Mouse (Mus musculus) heart, embryonic 15.5 days (tissue): ENCODE data around the gene Prr5l. TPM values are rescaled to one million over a fixed set of nuclear protein-coding genes. Genes with fewer than 3 reads are reported as not detected.
A peak's percentile ranks its signal among the peaks of the same experiment; 100 is the strongest.
"Not testable (repeated sequence)": the region's sequence is repeated elsewhere in the genome, so short reads cannot be mapped to it uniquely, and the experiment has no call there.

Experiments
- ATAC-seq: fragments of 200-750 bp; cut with Nextera tagmentation; replicated peaks from 2 replicates; pipeline ENCODE4 v1.8.0; 2017; ENCODE audit warnings: low read depth, moderate TSS enrichment; ENCODE audit not compliant: insufficient number of reproducible peaks, insufficient read depth, low FRiP score
- H3K27ac ChIP-seq: fragments of 300-500 bp; sonication (generic); 2 replicates; pipeline ENCODE4 v1.5.1; 2015; ENCODE audit warnings: mild to moderate bottlenecking, inconsistent platforms
- H3K27me3 ChIP-seq: fragments of 300-500 bp; sonication (generic); 2 replicates; pipeline ENCODE4 v1.6.1; 2015; ENCODE audit warnings: inconsistent platforms
- H3K36me3 ChIP-seq: fragments of 300-500 bp; sonication (generic); 2 replicates; pipeline ENCODE4 v1.6.1; 2015; ENCODE audit warnings: mild to moderate bottlenecking, inconsistent platforms
- H3K4me1 ChIP-seq: fragments of 300-500 bp; sonication (generic); replicated peaks from 2 replicates; pipeline ENCODE4 v1.6.1; 2015; ENCODE audit warnings: inconsistent platforms
- H3K4me2 ChIP-seq: fragments of 300-500 bp; sonication (generic); 2 replicates; pipeline ENCODE4 v1.6.1; 2015; ENCODE audit warnings: inconsistent platforms, mild to moderate bottlenecking, moderate library complexity
- H3K4me3 ChIP-seq: fragments of 300-500 bp; sonication (generic); 2 replicates; pipeline ENCODE4 v1.5.1; 2015; ENCODE audit warnings: mild to moderate bottlenecking, inconsistent platforms
- H3K9ac ChIP-seq: fragments of 300-500 bp; sonication (generic); 2 replicates; pipeline ENCODE4 v1.6.1; 2015; ENCODE audit warnings: mild to moderate bottlenecking, inconsistent platforms
- H3K9me3 ChIP-seq: fragments of 300-500 bp; sonication (generic); replicated peaks from 2 replicates; pipeline ENCODE4 v1.6.1; 2016; ENCODE audit warnings: inconsistent platforms
- WGBS: fragments of 180-500 bp; shearing (Covaris S2); methylation state at CpG from one replicate; pipeline ENCODE4 v1.1.7; 2015; ENCODE audit warnings: mixed read lengths; 5-methylcytosine and 5-hydroxymethylcytosine counted together
- polyA plus RNA-seq: library from polyadenylated mRNA; unstranded; fragments of >200 nt; fragmentation: Nextera tagmentation; extraction: Ambion mirVana; gene quantifications from 2 replicates; pipeline ENCODE4 v1.2.1, GENCODE M21; 2015

Prr5l gene
- polyA plus RNA-seq, 1 experiment from 2014 or later, result 8.7 TPM

DNA sequence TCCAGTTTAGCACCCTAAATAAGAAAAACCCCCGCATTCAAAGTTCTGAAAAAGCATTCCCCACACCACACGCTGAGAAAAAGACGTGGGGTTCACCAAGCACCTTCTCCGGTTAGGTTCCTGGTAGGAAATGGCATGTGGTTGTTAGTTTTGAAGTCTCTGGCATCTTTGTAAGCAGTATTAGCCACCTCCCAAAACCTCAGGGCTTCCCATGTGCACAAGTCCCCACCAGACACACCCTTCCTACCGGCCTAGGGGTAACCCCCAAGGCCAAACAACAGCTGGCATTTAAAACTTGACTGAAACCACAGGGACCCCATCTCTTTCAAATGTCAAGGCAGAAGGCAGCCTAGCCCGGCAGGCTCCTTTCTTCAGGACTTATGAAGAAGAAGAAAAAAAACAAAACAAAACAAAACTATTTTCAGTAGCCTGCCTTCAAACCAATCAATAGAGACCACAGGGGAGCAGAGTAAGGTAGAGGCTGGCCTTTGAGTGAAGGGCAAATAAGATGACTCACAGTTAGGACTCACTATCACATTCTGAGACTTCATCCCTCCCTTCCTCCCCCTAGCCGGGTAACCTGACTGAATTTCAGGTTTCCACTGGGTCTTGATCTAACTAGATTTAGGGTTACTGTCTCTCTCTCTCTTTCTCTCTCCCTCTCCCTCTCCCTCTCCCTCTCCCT lies 126.6 kb downstream of the Prr5l start:
- Histone ChIP-seq H3K4me3 (no peak overlapping the region), H3K9me3 (no peaks in the 10 kb centered on the region), H3K27me3 (no peaks in the 10 kb centered on the region), H3K9ac (no peak overlapping the region), H3K4me2 (no peak overlapping the region), H3K4me1 (peaks cover 8% of the 10 kb centered on the region), H3K36me3 (no peaks in the 10 kb centered on the region), H3K27ac (no peak overlapping the region)
- no peak for ATAC-seq
- 57% methylated on average over 7 of the region's 7 CpGs for WGBS

- Histone ChIP-seq H3K27ac (no peak overlapping the region), H3K9me3 (no peaks in the 10 kb centered on the region), H3K4me2 (peak overlapping the region; percentile 48), H3K36me3 (no peaks in the 10 kb centered on the region), H3K27me3 (no peaks in the 10 kb centered on the region), H3K9ac (peak overlapping the region; percentile 21; the same call in 1 of the 2 replicates), H3K4me1 (peaks cover 13% of the 10 kb centered on the region), H3K4me3 (0 out of 2 replicates have a peak overlapping the region, but pooled peaks have one; percentile 14)
- no peak for ATAC-seq
- 12% methylated on average over 11 of the region's 11 CpGs for WGBS
Observed at GRCm38 (mm10) chr2:101754939-101755555, 127.8 kb downstream of the Prr5l start.

DNA sequence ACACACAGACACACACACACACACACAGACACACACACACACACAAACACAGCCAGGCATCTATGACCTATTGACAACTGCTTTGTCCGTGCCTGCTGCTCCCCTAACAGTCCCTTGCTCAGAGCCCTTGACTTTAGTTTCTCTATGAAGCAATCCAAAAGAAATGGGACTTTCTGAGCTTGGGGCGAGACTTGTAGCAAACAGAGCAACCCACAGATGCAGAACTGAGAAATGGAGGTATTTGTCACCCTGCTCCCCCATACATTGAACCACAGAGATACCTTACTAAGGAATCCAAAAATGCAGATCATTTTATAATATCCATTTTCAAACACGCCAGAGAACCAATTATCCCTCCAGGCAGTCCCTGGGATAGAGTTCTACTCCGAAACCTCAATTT lies 128.4 kb downstream of the Prr5l start:
- 75% methylated on average over 4 of the region's 4 CpGs for WGBS

GRCm38 (mm10) chr2:101752979-101753378 lies 129.8 kb downstream of the Prr5l start:
- Histone ChIP-seq H3K4me3 (no peak overlapping the region), H3K36me3 (no peaks in the 10 kb centered on the region), H3K9me3 (no peaks in the 10 kb centered on the region), H3K4me1 (peaks cover 13% of the 10 kb centered on the region), H3K27ac (no peak overlapping the region), H3K4me2 (no peak overlapping the region), H3K9ac (no peak overlapping the region), H3K27me3 (no peaks in the 10 kb centered on the region)
- ATAC-seq, result no peak
- WGBS, result 87% methylated on average over 6 of the region's 6 CpGs

More for the DNA sequence above, 128.4 kb downstream of the Prr5l start:
- no peak for ATAC-seq
- Histone ChIP-seq H3K36me3 (no peaks in the 10 kb centered on the region), H3K9ac (no peak overlapping the region), H3K4me1 (peaks cover 13% of the 10 kb centered on the region), H3K4me2 (no peak overlapping the region), H3K27ac (no peak overlapping the region), H3K9me3 (no peaks in the 10 kb centered on the region), H3K27me3 (no peaks in the 10 kb centered on the region), H3K4me3 (no peak overlapping the region)

- H3K36me3 ChIP-seq, result no peaks in the 10 kb centered on the region
- no peak overlapping the region for H3K4me3 ChIP-seq
- no peak for ATAC-seq
- no peak overlapping the region for H3K27ac ChIP-seq
- 68% methylated on average over 7 of the region's 7 CpGs for WGBS
- H3K9me3 ChIP-seq, result no peaks in the 10 kb centered on the region
- H3K4me2 ChIP-seq, result no peak overlapping the region
- peaks cover 13% of the 10 kb centered on the region for H3K4me1 ChIP-seq
- H3K9ac ChIP-seq, result no peak overlapping the region
- no peaks in the 10 kb centered on the region for H3K27me3 ChIP-seq
Observed at GRCm38 (mm10) chr2:101752402-101752801, 130.4 kb downstream of the Prr5l start.

DNA sequence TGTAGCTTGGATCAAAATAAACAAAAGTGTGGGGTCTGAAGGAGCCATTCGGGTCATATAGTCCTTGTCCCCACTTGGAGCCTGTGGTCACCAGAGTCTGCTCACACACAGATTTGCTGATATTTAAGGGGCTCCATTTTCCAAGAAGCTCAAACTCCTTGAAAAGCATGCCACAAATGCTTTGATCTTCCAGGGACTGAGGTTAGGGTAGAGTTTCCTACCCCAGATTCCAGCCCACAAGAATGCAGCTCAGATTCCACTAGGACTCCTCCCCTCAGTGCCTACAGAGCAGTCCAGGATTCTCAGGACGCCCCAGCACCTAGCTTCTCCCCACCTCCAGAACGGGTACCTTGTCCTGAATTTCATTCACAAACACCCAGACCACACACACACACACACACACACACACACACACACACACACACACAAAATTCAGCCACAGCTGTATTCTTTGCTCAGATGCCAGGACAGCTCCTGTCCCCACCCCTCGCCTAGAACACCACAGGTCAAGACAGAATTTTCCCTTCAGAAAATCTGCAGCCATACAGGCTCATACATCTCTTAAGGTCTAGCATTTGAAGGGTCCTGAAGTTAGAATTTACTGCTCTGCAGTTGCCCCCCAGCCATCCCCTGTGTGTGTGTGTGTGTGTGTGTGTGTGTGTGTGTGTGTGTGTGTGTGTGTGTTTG lies 131.4 kb downstream of the Prr5l start:
- no peak for ATAC-seq
- Histone ChIP-seq H3K4me1 (peaks cover 13% of the 10 kb centered on the region), H3K9ac (no peak overlapping the region), H3K9me3 (no peaks in the 10 kb centered on the region), H3K4me2 (no peak overlapping the region), H3K36me3 (no peaks in the 10 kb centered on the region), H3K27me3 (no peaks in the 10 kb centered on the region), H3K4me3 (no peak overlapping the region), H3K27ac (peak overlapping the region; percentile 19)
- WGBS, result 20% methylated on average over 4 of the region's 4 CpGs

- Histone ChIP-seq H3K4me1 (peaks cover 7% of the 10 kb centered on the region), H3K27ac (no peak overlapping the region), H3K27me3 (no peaks in the 10 kb centered on the region), H3K4me3 (no peak overlapping the region), H3K36me3 (no peaks in the 10 kb centered on the region), H3K9me3 (no peaks in the 10 kb centered on the region), H3K9ac (no peak overlapping the region), H3K4me2 (no peak overlapping the region)
- WGBS, result 61% methylated on average over 7 of the region's 7 CpGs
- no peak for ATAC-seq
Observed at GRCm38 (mm10) chr2:101746537-101746936, 136.3 kb downstream of the Prr5l start.

DNA sequence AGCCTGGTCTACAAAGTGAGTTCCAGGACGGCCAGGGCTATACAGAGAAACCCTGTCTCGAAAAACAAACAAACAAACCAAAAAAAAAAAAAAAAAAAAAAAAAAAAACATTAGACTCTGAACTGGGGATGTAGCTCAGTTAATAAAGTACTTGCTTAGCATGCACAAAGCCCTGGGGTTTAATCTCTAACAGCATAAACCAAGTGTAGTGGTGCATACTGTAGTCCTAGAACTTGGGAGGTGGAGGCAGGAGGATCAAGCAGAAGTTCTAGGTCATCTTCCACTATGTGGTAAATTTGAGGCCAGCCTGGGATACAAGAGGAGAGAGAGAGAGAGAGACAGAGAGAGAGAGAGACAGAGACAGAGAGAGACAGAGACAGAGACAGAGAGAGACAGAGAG lies 137.2 kb downstream of the Prr5l start:
- not testable (repeated sequence) for H3K9me3 ChIP-seq, H3K27ac ChIP-seq, H3K9ac ChIP-seq, H3K27me3 ChIP-seq, H3K4me3 ChIP-seq, H3K4me2 ChIP-seq, ATAC-seq, H3K36me3 ChIP-seq, H3K4me1 ChIP-seq
- 83% methylated on average over 2 of the region's 2 CpGs for WGBS

- no peak overlapping the region for H3K4me2 ChIP-seq
- no peak for ATAC-seq
- no peaks in the 10 kb centered on the region for H3K36me3 ChIP-seq
- no peaks in the 10 kb centered on the region for H3K27me3 ChIP-seq
- H3K9me3 ChIP-seq, result no peaks in the 10 kb centered on the region
- no peaks in the 10 kb centered on the region for H3K4me1 ChIP-seq
- no peak overlapping the region for H3K27ac ChIP-seq
- H3K9ac ChIP-seq, result no peak overlapping the region
- WGBS, result 77% methylated on average over 7 of the region's 7 CpGs
- H3K4me3 ChIP-seq, result no peak overlapping the region
Observed at GRCm38 (mm10) chr2:101742072-101742860, 140.6 kb downstream of the Prr5l start.

- no peak overlapping the region for H3K4me2 ChIP-seq
- no peaks in the 10 kb centered on the region for H3K27me3 ChIP-seq
- no peaks in the 10 kb centered on the region for H3K9me3 ChIP-seq
- H3K4me3 ChIP-seq, result no peak overlapping the region
- no peak for ATAC-seq
- H3K27ac ChIP-seq, result no peak overlapping the region
- no peak overlapping the region for H3K9ac ChIP-seq
- H3K4me1 ChIP-seq, result no peaks in the 10 kb centered on the region
- 83% methylated on average over 8 of the region's 8 CpGs for WGBS
- no peaks in the 10 kb centered on the region for H3K36me3 ChIP-seq
Observed at GRCm38 (mm10) chr2:101741653-101742052, 141.2 kb downstream of the Prr5l start.

DNA sequence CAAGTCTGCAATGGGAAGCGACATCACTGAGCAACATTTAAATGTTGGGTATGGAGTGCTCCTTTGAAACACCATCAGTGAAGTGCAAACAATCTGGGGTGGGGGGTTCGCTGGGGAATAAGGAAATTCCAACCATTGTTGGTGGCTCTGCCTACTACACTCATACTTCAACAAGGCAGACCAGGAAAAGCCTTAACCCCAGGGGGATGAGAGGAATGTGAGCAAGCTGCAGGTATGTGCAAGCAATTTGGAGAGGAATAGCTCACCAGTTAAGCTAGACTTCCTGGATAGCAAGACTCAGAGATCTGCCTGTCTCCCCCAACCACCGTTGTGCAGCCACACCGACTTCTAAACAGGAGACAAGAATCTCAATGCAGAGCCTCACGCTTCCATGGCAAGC lies 142.9 kb downstream of the Prr5l start:
- Histone ChIP-seq H3K27me3 (no peaks in the 10 kb centered on the region), H3K36me3 (no peaks in the 10 kb centered on the region), H3K9ac (no peak overlapping the region), H3K27ac (no peak overlapping the region), H3K4me3 (no peak overlapping the region), H3K9me3 (no peaks in the 10 kb centered on the region), H3K4me1 (no peaks in the 10 kb centered on the region), H3K4me2 (no peak overlapping the region)
- 60% methylated on average over 5 of the region's 5 CpGs for WGBS
- ATAC-seq, result no peak
